Mouse (Mus musculus): ENCODE measurements at regions not wholly inside any gene's neighbourhood (a gene's known extent, or its start where the extent isn't known, plus 50 kb on each side); places are given as distances from the start of the nearest gene placed in this dataset.

DNA sequence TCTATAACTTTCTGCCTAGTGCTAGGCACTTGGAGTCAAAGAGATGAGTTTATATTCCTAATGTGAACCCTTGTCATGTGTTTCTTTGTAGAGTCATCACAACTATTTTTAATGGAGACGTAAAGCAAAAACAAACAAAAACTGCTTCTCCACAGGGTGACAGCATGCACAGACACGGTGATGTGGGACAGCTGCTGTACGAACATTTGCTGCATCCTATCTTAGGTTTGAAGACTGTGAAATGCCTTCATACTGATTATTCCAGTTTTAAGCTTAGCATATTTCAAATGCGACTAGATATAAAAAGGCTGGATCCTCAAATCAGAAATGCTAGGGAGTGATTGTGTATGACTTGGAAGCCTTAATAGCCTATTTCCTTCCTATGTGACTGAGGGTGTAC, 187.3 kb upstream of the Eci2 start:
- no peak overlapping the region for H3K4me2 ChIP-seq
- no peaks in the 10 kb centered on the region for H3K36me3 ChIP-seq
- H3K27ac ChIP-seq = no peak overlapping the region
- ATAC-seq (ENCODE audit: low read depth) (no peak), DNase-seq (no peak)
- no peaks in the 10 kb centered on the region for H3K27me3 ChIP-seq
- H3K9ac ChIP-seq = no peak overlapping the region
- no peak overlapping the region for H3K4me3 ChIP-seq (replicated peaks)
- H3K9me3 ChIP-seq (replicated peaks) = no peaks in the 10 kb centered on the region
- WGBS (ENCODE audit: insufficient replicate concordance) = 77% methylated on average over 4 of the region's 4 CpGs
- H3K4me1 ChIP-seq (replicated peaks) = 0 out of 2 replicates have a peak, but pooled peaks cover 2% of the 10 kb centered on the region

DNA sequence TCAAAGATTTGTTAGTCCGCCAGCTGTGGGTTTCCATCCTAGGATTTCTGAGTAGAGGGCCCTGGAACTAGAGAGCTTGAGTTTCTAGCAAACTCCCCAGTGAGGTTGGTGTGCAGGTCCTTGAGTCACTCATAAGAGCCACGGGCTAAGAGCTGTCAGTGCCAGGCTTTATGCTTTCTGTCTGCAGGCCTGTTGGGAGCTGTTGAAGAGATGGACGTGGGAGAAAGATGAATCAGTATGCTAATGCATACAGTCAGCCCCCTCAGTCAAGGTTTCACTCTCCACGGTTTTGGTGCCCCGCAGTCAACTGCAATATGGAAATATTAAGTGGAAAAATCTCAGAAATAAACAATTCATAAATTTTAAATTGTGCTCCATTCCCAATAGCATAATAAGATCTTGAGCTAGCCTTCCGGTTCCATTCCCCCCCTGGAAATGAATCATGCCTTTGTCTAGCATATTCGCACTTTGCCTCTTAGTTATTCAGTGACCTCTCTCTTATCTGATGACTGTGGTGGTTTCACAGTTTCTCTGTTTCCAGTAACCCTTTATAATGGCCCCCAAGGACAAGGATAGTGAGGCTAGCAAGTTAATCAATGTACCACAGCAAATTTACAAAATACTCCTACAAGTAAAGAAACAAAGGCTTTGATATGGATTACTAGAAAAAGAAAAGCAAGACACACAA, 199.4 kb upstream of the Eci2 start:
- H3K27ac ChIP-seq = no peak overlapping the region
- H3K27me3 ChIP-seq = no peaks in the 10 kb centered on the region
- WGBS (ENCODE audit: insufficient replicate concordance) = 57% methylated on average over 7 of the region's 7 CpGs
- no peak overlapping the region for H3K9ac ChIP-seq
- H3K4me3 ChIP-seq (replicated peaks) = no peak overlapping the region
- H3K9me3 ChIP-seq (replicated peaks) = no peaks in the 10 kb centered on the region
- no peak overlapping the region for H3K4me2 ChIP-seq
- no peaks in the 10 kb centered on the region for H3K36me3 ChIP-seq
- no peaks in the 10 kb centered on the region for H3K4me1 ChIP-seq (replicated peaks)
- ATAC-seq (ENCODE audit: low read depth) = no peak
- no peak for DNase-seq

DNA sequence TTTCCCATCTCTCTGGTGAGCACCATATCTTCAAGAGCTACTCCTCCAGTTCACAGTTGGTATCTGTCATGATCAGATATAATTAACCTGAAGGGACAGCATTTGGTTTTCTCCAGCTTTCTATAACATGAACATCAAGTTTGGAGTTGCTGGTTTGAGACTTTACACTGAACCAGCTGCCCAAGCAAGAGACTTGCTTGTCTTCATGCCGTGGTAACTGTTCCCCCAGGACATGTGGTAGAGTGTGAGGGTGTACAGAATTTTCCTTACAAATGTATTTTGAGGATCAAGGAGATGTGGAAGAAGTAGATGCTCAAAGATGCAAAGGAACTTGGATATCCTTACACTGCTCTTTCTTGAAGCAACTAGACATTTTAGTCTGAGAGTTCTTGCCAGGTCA, 200.0 kb upstream of the Eci2 start:
- WGBS (ENCODE audit: insufficient replicate concordance) = 64% methylated on average over 1 of the region's 1 CpGs
- ATAC-seq (ENCODE audit: low read depth) = no peak
- H3K9me3 ChIP-seq (replicated peaks) = no peaks in the 10 kb centered on the region

DNA sequence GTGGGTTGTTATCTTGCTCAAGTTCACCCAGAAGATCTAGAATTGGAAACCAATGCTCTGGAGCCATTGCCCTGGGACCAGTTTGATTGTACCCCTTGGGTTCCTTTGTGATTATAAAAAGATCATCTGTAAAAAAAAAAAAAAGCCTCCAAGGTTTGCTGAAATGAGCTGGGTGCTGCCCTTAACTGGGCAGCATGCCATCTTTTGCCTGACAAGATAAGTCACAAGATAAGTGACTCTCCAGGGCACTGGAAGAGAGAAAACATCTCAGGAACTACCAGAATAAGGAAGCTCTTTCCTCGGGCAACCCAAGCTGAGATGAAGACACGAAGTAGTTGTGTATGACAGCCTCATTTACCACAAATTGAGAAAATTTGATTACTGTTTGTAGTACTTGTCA, 202.7 kb upstream of the Eci2 start:
- no peak for ATAC-seq (ENCODE audit: low read depth)
- Histone ChIP-seq H3K27me3 (no peaks in the 10 kb centered on the region), H3K4me2 (no peak overlapping the region), H3K4me3 (replicated peaks) (no peak overlapping the region), H3K9me3 (replicated peaks) (no peaks in the 10 kb centered on the region), H3K4me1 (replicated peaks) (no peaks in the 10 kb centered on the region), H3K27ac (no peak overlapping the region), H3K36me3 (no peaks in the 10 kb centered on the region), H3K9ac (no peak overlapping the region)
- no peak for DNase-seq
- 36% methylated on average over 2 of the region's 2 CpGs for WGBS (ENCODE audit: insufficient replicate concordance)

More for the DNA sequence above, 200.0 kb upstream of the Eci2 start:
- no peak overlapping the region for H3K27ac ChIP-seq
- no peak overlapping the region for H3K4me3 ChIP-seq (replicated peaks)
- H3K4me2 ChIP-seq = no peak overlapping the region
- no peaks in the 10 kb centered on the region for H3K4me1 ChIP-seq (replicated peaks)
- no peaks in the 10 kb centered on the region for H3K27me3 ChIP-seq
- DNase-seq = no peak
- no peak overlapping the region for H3K9ac ChIP-seq
- H3K36me3 ChIP-seq = no peaks in the 10 kb centered on the region

DNA sequence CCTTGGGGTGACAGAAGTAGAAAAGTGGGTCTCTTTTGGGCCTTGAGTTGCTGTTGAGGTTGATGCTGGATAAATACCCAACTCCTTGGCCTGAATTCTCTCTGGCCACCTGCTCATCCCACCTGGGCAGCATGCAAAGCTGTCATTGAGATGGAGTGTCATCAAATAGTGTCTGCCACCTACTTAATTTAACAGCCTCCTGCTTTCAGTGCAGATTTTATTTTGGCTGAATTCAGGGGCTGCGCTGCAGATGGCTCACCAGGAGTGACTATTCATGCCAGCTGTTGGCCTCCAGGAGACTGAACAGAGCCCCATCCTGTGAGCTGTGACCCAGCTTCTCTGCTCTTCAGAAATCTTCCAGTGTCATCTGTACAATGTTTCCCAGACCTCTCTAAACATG, 206.7 kb upstream of the Eci2 start:
- 73% methylated on average over 1 of the region's 1 CpGs for WGBS (ENCODE audit: insufficient replicate concordance)
- Histone ChIP-seq H3K9ac (no peak overlapping the region), H3K36me3 (no peaks in the 10 kb centered on the region), H3K4me2 (no peak overlapping the region), H3K27me3 (no peaks in the 10 kb centered on the region), H3K27ac (no peak overlapping the region), H3K9me3 (replicated peaks) (no peaks in the 10 kb centered on the region), H3K4me3 (replicated peaks) (no peak overlapping the region), H3K4me1 (replicated peaks) (no peaks in the 10 kb centered on the region)
- no peak for ATAC-seq (ENCODE audit: low read depth)
- no peak for DNase-seq

DNA sequence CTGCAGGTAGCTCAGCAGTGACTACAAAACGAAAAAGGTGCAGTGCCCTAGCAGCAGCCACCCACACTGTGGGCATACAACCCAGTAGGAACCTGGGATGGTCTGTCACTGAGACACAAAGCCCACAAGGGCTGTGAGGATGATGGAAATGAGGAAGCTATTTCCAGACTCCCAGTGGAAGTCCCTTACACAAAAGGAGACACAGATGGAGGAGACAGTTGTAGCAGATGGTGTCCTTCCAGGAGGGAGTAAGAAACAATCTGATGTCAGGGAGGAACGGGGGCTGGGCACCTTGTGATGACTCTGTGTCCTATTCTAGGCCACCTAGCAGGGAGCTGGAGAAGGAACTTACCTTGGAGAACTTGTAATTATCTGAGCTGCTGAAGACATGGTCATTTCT, 214.5 kb upstream of the Eci2 start:
- no peak for DNase-seq
- no peak overlapping the region for H3K4me2 ChIP-seq
- WGBS (ENCODE audit: insufficient replicate concordance) = 33% methylated on average over 2 of the region's 2 CpGs
- no peaks in the 10 kb centered on the region for H3K36me3 ChIP-seq
- no peak for ATAC-seq (ENCODE audit: low read depth)
- H3K9me3 ChIP-seq (replicated peaks) = no peaks in the 10 kb centered on the region
- no peaks in the 10 kb centered on the region for H3K4me1 ChIP-seq (replicated peaks)
- H3K9ac ChIP-seq = no peak overlapping the region
- no peaks in the 10 kb centered on the region for H3K27me3 ChIP-seq
- H3K27ac ChIP-seq = no peak overlapping the region
- H3K4me3 ChIP-seq (replicated peaks) = no peak overlapping the region

DNA sequence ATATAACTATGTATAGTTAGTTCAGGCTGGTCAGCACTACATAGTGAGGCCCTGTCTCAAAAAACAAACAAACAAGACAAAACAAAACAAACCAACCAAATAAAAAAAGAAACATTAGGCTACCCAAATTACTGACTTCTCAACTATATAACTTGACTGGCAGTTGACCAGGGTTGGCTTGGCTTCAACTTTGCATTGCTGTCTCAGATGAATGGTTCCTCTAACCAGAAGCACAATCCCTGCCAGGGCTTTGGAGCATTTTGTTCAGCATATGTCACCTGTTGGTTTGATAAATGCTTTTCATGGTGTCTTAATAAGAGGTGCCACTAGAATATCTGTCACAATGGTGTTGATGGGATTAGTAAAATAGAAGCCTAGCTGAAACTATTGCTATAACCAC, 217.1 kb upstream of the Eci2 start:
- H3K9me3 ChIP-seq (replicated peaks) = no peaks in the 10 kb centered on the region
- no peak for ATAC-seq (ENCODE audit: low read depth)
- no peaks in the 10 kb centered on the region for H3K4me1 ChIP-seq (replicated peaks)
- H3K9ac ChIP-seq = no peak overlapping the region
- no peak overlapping the region for H3K27ac ChIP-seq
- DNase-seq = no peak
- H3K4me3 ChIP-seq (replicated peaks) = no peak overlapping the region
- no peaks in the 10 kb centered on the region for H3K36me3 ChIP-seq
- H3K4me2 ChIP-seq = no peak overlapping the region
- H3K27me3 ChIP-seq = no peaks in the 10 kb centered on the region

DNA sequence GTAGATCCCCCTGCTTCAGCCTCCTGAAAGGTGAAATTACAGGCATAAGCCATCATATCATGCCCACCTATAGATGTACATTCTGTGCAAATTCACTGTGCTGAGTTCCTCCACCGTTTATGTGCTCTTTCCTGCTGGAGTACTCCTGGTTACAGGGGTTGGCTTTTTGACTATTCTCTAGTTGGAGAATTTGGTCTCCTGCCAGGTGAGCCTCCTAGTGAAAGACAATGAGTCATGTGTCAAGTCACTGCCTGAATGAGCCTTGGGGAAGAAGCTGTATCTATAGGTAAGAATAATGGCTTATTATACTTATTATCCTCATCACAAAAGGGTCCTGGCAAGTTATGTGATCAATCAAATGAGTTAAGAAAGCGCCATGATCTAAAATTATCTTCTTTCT, 230.5 kb upstream of the Eci2 start:
- 57% methylated on average over 2 of the region's 2 CpGs for WGBS (ENCODE audit: insufficient replicate concordance)
- no peak for ATAC-seq (ENCODE audit: low read depth)
- H3K4me2 ChIP-seq = no peak overlapping the region
- no peaks in the 10 kb centered on the region for H3K4me1 ChIP-seq (replicated peaks)
- H3K4me3 ChIP-seq (replicated peaks) = no peak overlapping the region
- H3K27ac ChIP-seq = no peak overlapping the region
- no peak for DNase-seq
- H3K27me3 ChIP-seq = no peaks in the 10 kb centered on the region
- no peaks in the 10 kb centered on the region for H3K36me3 ChIP-seq
- H3K9ac ChIP-seq = no peak overlapping the region
- no peaks in the 10 kb centered on the region for H3K9me3 ChIP-seq (replicated peaks)

DNA sequence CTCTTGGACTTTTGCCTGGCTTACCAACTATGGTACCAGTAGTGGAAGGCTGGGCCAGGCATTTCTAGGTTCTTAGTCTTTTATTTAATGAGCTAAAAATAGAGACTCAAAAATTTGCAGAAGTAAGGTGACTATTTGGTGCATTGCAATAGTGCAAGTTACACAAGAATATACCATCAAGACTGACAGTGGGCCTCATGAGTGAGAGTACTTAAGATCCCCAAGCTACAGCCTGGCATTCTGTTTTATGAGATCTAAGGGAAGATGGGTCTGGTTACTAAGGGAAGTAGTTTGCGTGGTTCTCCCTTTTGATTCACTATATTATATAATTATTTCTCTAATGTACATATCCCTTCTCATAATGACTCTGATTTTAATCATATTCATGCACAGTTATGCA, 231.8 kb upstream of the Eci2 start:
- Histone ChIP-seq H3K27ac (no peak overlapping the region), H3K9me3 (replicated peaks) (no peaks in the 10 kb centered on the region), H3K4me2 (no peak overlapping the region), H3K36me3 (no peaks in the 10 kb centered on the region), H3K4me1 (replicated peaks) (no peaks in the 10 kb centered on the region), H3K27me3 (no peaks in the 10 kb centered on the region), H3K9ac (no peak overlapping the region), H3K4me3 (replicated peaks) (no peak overlapping the region)
- DNase-seq = no peak
- 71% methylated on average over 1 of the region's 1 CpGs for WGBS (ENCODE audit: insufficient replicate concordance)
- no peak for ATAC-seq (ENCODE audit: low read depth)

DNA sequence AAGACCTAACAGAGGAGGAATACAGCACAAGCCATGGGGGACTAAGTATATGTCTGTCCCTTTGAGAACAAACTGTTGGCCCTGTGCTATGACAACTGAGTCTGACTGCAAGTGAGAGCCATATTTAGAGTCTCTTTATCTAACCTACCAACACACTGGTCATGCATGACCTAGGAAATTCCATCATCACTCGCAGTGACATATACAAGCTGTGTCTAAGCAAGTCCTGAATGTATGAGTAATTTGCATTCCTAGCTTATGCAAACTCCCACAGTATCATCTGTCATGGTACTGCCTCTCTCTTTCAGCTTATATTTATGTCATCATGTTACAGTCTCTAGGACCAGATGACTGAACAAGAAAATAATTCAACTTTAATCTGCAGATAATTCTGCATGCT, 257.1 kb upstream of the Eci2 start:
- H3K9me3 ChIP-seq (replicated peaks) = no peaks in the 10 kb centered on the region
- no peak overlapping the region for H3K27ac ChIP-seq
- H3K4me1 ChIP-seq (replicated peaks) = no peaks in the 10 kb centered on the region
- DNase-seq (no peak), ATAC-seq (ENCODE audit: low read depth) (no peak)
- no peaks in the 10 kb centered on the region for H3K27me3 ChIP-seq
- H3K4me2 ChIP-seq = no peak overlapping the region
- no peaks in the 10 kb centered on the region for H3K36me3 ChIP-seq
- no peak overlapping the region for H3K9ac ChIP-seq
- no peak overlapping the region for H3K4me3 ChIP-seq (replicated peaks)
- 56% methylated on average over 1 of the region's 1 CpGs for WGBS (ENCODE audit: insufficient replicate concordance)

DNA sequence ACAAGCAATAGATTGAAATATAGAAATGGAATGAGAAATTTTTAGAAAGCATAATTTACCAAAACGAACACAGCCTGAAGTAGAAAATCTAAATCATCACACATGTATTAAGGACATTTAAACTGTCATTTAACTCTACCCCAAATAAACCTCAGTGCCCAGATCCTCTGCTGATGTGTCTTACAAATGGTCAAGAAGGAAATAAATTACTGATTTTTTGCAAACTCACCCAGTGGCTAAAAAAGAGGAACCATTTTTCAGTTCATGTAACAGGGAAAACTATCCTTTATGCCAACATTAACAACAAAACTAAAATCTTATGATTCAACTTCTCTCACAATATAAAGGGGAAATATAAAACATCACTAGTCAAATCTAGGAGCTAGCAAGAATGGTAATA, 275.2 kb upstream of the Eci2 start:
- no peaks in the 10 kb centered on the region for H3K9me3 ChIP-seq (replicated peaks)
- no peak overlapping the region for H3K27ac ChIP-seq
- DNase-seq = no peak
- no peak overlapping the region for H3K4me2 ChIP-seq
- no peaks in the 10 kb centered on the region for H3K27me3 ChIP-seq
- no peak overlapping the region for H3K9ac ChIP-seq
- H3K36me3 ChIP-seq = no peaks in the 10 kb centered on the region
- WGBS (ENCODE audit: insufficient replicate concordance) = 34% methylated on average over 1 of the region's 1 CpGs
- no peak overlapping the region for H3K4me3 ChIP-seq (replicated peaks)
- H3K4me1 ChIP-seq (replicated peaks) = no peaks in the 10 kb centered on the region
- ATAC-seq (ENCODE audit: low read depth) = no peak

DNA sequence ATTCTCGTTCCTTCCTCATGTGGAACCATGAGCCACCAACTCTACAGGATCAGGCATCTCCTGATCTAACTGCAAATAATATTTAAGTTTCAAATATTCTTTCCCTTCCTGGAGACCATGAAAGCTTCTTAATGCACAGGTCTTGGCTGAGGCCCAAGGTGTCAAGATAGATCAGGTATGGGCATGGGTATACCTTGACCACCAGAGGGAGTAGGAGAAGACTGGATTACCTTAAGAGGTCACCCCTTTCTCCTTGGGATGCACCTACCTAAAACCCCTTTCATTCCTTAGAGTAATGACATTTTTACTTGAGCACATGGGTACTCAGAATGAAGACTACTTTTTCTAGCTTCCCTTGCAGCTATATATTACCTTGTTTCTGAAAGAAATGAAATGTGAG, 289.9 kb upstream of the Eci2 start:
- no peak for DNase-seq
- H3K4me1 ChIP-seq (replicated peaks) = no peaks in the 10 kb centered on the region

More for the DNA sequence above, 289.9 kb upstream of the Eci2 start:
- Histone ChIP-seq H3K9ac (no peak overlapping the region), H3K9me3 (replicated peaks) (no peaks in the 10 kb centered on the region), H3K36me3 (no peaks in the 10 kb centered on the region), H3K27ac (no peak overlapping the region), H3K4me2 (no peak overlapping the region), H3K27me3 (no peaks in the 10 kb centered on the region), H3K4me3 (replicated peaks) (no peak overlapping the region)
- 59% methylated on average over 1 of the region's 1 CpGs for WGBS (ENCODE audit: insufficient replicate concordance)
- no peak for ATAC-seq (ENCODE audit: low read depth)
